Mouse (Mus musculus): ENCODE results near the gene Zswim8. TPM values are rescaled to one million over a fixed set of nuclear protein-coding genes. Genes with fewer than 3 reads are reported as not detected.

Gene Zswim8
- 18.2 and 24.7 TPM in 2 replicates for polyA plus RNA-seq (2015; fragmentation: Nextera tagmentation; extraction: Ambion mirVana)

- H3K4me3 ChIP-seq: peak within 1 kb of the TSS; percentile 81
- peak within 1 kb of the TSS; percentile 95 for H3K9ac ChIP-seq
- H3K9me3 ChIP-seq (replicated peaks): no peaks in the 10 kb centered on the region
- peaks cover 28% of the 10 kb centered on the region for H3K36me3 ChIP-seq
- no peaks in the 10 kb centered on the region for H3K27me3 ChIP-seq
- ATAC-seq (replicated peaks; ENCODE audit: insufficient number of reproducible peaks, insufficient read depth, low FRiP score, low read depth): peak; percentile 87
- H3K27ac ChIP-seq: peak within 1 kb of the TSS; percentile 91
- H3K4me2 ChIP-seq: peak within 1 kb of the TSS; percentile 81
- WGBS: under 1% methylated on average over 72 of the region's 80 CpGs
- H3K4me1 ChIP-seq (replicated peaks): peaks cover 29% of the 10 kb centered on the region
These were observed at the start of gene Zswim8 for GRCm38 (mm10) chr14:20707201-20708190. Gene Zswim8 (plus strand): TSS chr14:20707552.

DNA sequence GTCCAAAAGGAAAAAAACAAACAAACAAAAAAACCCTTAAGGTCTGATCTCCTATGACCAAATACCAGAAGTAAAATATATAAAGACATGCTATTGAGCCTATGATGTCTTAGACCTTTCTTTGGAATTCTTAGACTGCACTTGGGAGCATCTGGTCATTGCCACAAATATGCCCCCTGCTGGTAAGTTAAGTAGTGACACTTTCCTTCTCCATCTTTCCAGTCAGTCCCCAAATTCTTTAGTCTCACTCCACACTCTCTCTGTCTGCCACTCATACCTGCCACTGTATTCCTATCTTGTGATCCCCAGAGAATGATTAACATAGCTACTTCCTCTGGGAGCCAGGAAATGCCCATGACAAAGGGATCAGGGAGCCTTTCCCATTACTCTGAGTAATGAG, 49.0 kb upstream of the Zswim8 start:
- no peaks in the 10 kb centered on the region for H3K9me3 ChIP-seq (replicated peaks)
- ATAC-seq (replicated peaks; ENCODE audit: insufficient number of reproducible peaks, insufficient read depth, low FRiP score, low read depth): no peak
- peaks cover 44% of the 10 kb centered on the region for H3K4me1 ChIP-seq (replicated peaks)
- H3K36me3 ChIP-seq: no peaks in the 10 kb centered on the region
- no peak overlapping the region for H3K27ac ChIP-seq
- no peak overlapping the region for H3K4me2 ChIP-seq
- no peaks in the 10 kb centered on the region for H3K27me3 ChIP-seq
- no peak overlapping the region for H3K9ac ChIP-seq
- H3K4me3 ChIP-seq: no peak overlapping the region

GRCm38 (mm10) chr14:20658902-20659301, 48.5 kb upstream of the Zswim8 start:
- H3K27me3 ChIP-seq: no peaks in the 10 kb centered on the region
- no peak overlapping the region for H3K4me3 ChIP-seq
- 0 out of 2 replicates have a peak overlapping the region, but pooled peaks have one; percentile 83 for H3K9ac ChIP-seq
- H3K27ac ChIP-seq: peak overlapping the region; percentile 94
- 76% methylated on average over 6 of the region's 6 CpGs for WGBS
- H3K9me3 ChIP-seq (replicated peaks): no peaks in the 10 kb centered on the region
- no peak for ATAC-seq (replicated peaks; ENCODE audit: insufficient number of reproducible peaks, insufficient read depth, low FRiP score, low read depth)
- H3K4me2 ChIP-seq: no peak overlapping the region
- H3K4me1 ChIP-seq (replicated peaks): peaks cover 44% of the 10 kb centered on the region
- no peaks in the 10 kb centered on the region for H3K36me3 ChIP-seq

DNA sequence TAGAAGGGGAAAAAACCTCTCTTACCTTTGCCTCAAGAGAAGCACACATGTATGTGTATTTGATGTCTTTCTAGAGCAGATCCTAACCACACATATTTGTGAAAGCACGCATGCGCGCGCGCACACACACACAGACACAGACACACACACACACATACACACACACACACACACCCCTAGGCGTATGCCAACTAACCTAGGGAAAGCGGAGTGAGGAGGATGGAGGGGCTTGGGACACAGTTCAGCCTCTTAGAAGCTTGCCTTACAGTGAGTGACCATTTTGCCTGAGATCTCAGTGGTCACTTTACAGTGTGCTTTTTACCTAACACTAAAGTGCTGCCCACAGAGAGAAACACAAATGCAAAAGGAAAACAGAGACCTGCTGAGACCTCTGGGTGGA, 47.7 kb upstream of the Zswim8 start:
- Histone ChIP-seq H3K36me3 (no peaks in the 10 kb centered on the region), H3K27ac (peak overlapping the region; percentile 94), H3K4me3 (no peak overlapping the region), H3K9ac (peak overlapping the region; percentile 83; the same call in 1 of the 2 replicates), H3K9me3 (replicated peaks) (no peaks in the 10 kb centered on the region), H3K4me2 (peak overlapping the region; percentile 96), H3K4me1 (replicated peaks) (peaks cover 44% of the 10 kb centered on the region), H3K27me3 (no peaks in the 10 kb centered on the region)
- WGBS: 94% methylated on average over 7 of the region's 7 CpGs
- no peak for ATAC-seq (replicated peaks; ENCODE audit: insufficient number of reproducible peaks, insufficient read depth, low FRiP score, low read depth)

- Histone ChIP-seq H3K4me1 (replicated peaks) (peaks cover 41% of the 10 kb centered on the region), H3K9me3 (replicated peaks) (no peaks in the 10 kb centered on the region), H3K4me2 (peak overlapping the region; percentile 96), H3K4me3 (peak overlapping the region; percentile 71), H3K27me3 (no peaks in the 10 kb centered on the region), H3K9ac (peak overlapping the region; percentile 83), H3K27ac (peak overlapping the region; percentile 94), H3K36me3 (no peaks in the 10 kb centered on the region)
- 2% methylated on average over 52 of the region's 52 CpGs for WGBS
- peak; percentile 50 for ATAC-seq (replicated peaks; ENCODE audit: insufficient number of reproducible peaks, insufficient read depth, low FRiP score, low read depth)
These were observed 46.3 kb upstream of the Zswim8 start for GRCm38 (mm10) chr14:20660827-20661660.

DNA sequence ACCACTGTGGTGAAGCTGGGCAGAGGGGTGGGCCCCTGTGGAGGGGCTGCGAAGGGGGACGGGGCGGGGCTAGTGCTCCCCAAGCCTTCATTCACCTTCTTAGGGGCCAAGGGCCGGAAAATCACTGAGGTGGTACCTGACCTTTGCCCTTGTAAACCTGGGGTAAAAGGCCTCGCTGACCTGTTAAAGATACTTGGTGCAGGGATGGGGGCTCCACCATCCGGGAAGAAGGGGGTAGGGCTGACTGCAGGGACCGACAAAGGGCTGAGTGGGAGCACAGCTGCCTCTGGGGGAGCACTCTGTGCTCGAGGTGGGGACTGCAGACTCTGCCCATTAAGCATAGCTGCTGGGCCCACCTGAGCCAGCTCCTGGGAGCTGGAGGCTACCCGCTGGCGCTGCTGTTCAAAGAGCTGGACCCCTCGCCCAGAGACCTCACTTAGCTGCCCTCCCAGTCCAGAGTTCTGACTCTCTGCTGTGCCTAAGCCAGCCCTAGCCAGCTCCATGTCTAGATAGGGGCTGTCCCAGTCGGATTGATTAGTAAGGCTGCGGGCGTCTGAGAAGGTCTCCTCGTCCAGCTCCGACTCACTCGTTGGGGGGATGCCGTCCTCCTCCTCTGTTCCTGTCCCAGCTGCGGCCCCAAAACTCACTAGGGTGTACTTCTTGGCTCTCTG, 45.6 kb upstream of the Zswim8 start:
- Histone ChIP-seq H3K36me3 (no peaks in the 10 kb centered on the region), H3K9me3 (replicated peaks) (no peaks in the 10 kb centered on the region), H3K9ac (peak overlapping the region; percentile 83), H3K27ac (peak overlapping the region; percentile 94), H3K4me2 (peak overlapping the region; percentile 96), H3K4me3 (peak overlapping the region; percentile 71), H3K4me1 (replicated peaks) (peaks cover 42% of the 10 kb centered on the region), H3K27me3 (no peaks in the 10 kb centered on the region)
- no peak for ATAC-seq (replicated peaks; ENCODE audit: insufficient number of reproducible peaks, insufficient read depth, low FRiP score, low read depth)
- WGBS: 7% methylated on average over 18 of the region's 19 CpGs

GRCm38 (mm10) chr14:20662740-20663139, 44.6 kb upstream of the Zswim8 start:
- Histone ChIP-seq H3K4me2 (peak overlapping the region; percentile 96), H3K27ac (peak overlapping the region; percentile 94), H3K4me3 (peak overlapping the region; percentile 71), H3K9ac (peak overlapping the region; percentile 83), H3K9me3 (replicated peaks) (no peaks in the 10 kb centered on the region), H3K4me1 (replicated peaks) (peaks cover 40% of the 10 kb centered on the region), H3K36me3 (no peaks in the 10 kb centered on the region), H3K27me3 (no peaks in the 10 kb centered on the region)
- no peak for ATAC-seq (replicated peaks; ENCODE audit: insufficient number of reproducible peaks, insufficient read depth, low FRiP score, low read depth)
- 48% methylated on average over 3 of the region's 3 CpGs for WGBS

GRCm38 (mm10) chr14:20663601-20664000, 43.8 kb upstream of the Zswim8 start:
- H3K27me3 ChIP-seq: no peaks in the 10 kb centered on the region
- WGBS: 27% methylated on average over 2 of the region's 2 CpGs
- H3K27ac ChIP-seq: peak overlapping the region; percentile 94
- no peak; the same call in 1 of the 2 replicates for ATAC-seq (replicated peaks; ENCODE audit: insufficient number of reproducible peaks, insufficient read depth, low FRiP score, low read depth)
- peak overlapping the region; percentile 83 for H3K9ac ChIP-seq
- H3K4me1 ChIP-seq (replicated peaks): peaks cover 40% of the 10 kb centered on the region
- H3K36me3 ChIP-seq: no peaks in the 10 kb centered on the region
- H3K9me3 ChIP-seq (replicated peaks): no peaks in the 10 kb centered on the region
- peak overlapping the region; percentile 71 for H3K4me3 ChIP-seq
- H3K4me2 ChIP-seq: peak overlapping the region; percentile 96

DNA sequence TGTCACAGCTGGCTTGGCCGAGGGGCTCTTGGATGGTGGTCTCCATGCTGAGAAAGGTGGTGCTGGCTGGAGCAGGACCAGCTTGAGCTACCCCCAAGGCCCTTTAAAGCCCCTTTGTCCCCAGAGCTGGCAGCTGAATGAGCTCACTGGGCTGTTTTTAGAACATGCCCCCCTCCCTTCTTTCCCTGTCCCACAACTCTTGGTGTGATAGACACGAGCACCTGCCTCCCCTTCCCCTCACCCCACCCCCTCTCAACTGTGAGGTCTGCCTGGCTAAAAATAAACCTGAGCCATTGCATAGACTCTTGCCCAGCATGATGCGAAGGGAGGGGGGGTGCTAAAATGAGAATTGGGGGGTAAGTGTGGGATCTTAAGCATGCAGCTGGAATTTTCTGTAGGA, 42.9 kb upstream of the Zswim8 start:
- H3K4me2 ChIP-seq: peak overlapping the region; percentile 96
- no peaks in the 10 kb centered on the region for H3K36me3 ChIP-seq
- H3K4me1 ChIP-seq (replicated peaks): peaks cover 45% of the 10 kb centered on the region
- H3K27me3 ChIP-seq: no peaks in the 10 kb centered on the region
- ATAC-seq (replicated peaks; ENCODE audit: insufficient number of reproducible peaks, insufficient read depth, low FRiP score, low read depth): peak; percentile 71
- H3K4me3 ChIP-seq: peak overlapping the region; percentile 71
- peak overlapping the region; percentile 83 for H3K9ac ChIP-seq
- WGBS: 24% methylated on average over 3 of the region's 3 CpGs
- H3K9me3 ChIP-seq (replicated peaks): no peaks in the 10 kb centered on the region
- H3K27ac ChIP-seq: peak overlapping the region; percentile 94

DNA sequence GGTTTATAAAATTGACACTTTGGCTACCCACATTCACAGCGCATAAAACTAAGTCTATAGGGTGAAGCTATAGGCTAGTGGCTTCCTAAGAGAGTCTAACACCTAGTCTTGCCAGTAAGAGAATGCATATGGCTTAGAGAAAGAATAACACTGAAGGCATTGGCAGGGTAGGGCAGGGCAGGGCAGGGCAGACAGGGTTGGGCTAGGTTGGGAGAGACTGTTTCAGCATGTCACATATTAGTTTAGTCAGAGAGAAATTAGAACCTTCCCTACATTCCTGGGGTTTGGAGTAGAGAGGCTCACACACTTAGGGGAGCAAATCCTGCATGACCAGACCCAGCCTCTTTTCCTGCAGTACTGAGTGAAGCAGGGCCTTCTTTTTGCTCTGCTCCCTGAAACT, 39.9 kb upstream of the Zswim8 start:
- no peak for ATAC-seq (replicated peaks; ENCODE audit: insufficient number of reproducible peaks, insufficient read depth, low FRiP score, low read depth)
- 64% methylated on average over 1 of the region's 1 CpGs for WGBS
- Histone ChIP-seq H3K27ac (peak overlapping the region; percentile 92), H3K4me3 (peak overlapping the region; percentile 50), H3K4me1 (replicated peaks) (peaks cover 20% of the 10 kb centered on the region), H3K9me3 (replicated peaks) (no peaks in the 10 kb centered on the region), H3K36me3 (no peaks in the 10 kb centered on the region), H3K4me2 (peak overlapping the region; percentile 60), H3K27me3 (no peaks in the 10 kb centered on the region), H3K9ac (peak overlapping the region; percentile 66)
